27 mouse cellular contexts compared by ENCODE assay signal in genomic region chr12:13728986-13729385, GRCm38 (mm10).
A peak's percentile ranks its signal among the peaks of the same experiment; 100 is the strongest.
DNase-seq lines count a peak whose midpoint lies in the region; ATAC-seq lines count a peak whose summit lies in the region.
"Had no signal": no experiment of that assay in that cellular context is flagged by ENCODE, and none has a peak within 500 bp of the region (broad histone marks: within the 10 kb centered on the region; RNA-seq: fewer than 3 reads in every experiment).

No protein-coding gene starts in this region.

- H3K27me3 ChIP-seq in intestine, embryonic 16.5 days (replicated peaks; ENCODE audit: control insufficient read depth, insufficient read depth, low read length): no peaks in the 10 kb centered on the region
- H3K27me3 ChIP-seq in intestine, embryonic 15.5 days (replicated peaks): no peaks in the 10 kb centered on the region
- H3K27me3 ChIP-seq: CH12.LX; embryonic facial prominence, embryonic 12.5 days; forebrain, embryonic 12.5 days; Patski had no signal

- 73% methylated on average over 4 of the region's 4 CpGs for WGBS in intestine, embryonic 16.5 days
- WGBS in intestine, embryonic 15.5 days: 82% methylated on average over 4 of the region's 4 CpGs

- no peak overlapping the region for H3K4me3 ChIP-seq in intestine, embryonic 16.5 days (ENCODE audit: low read length)
- H3K4me3 ChIP-seq in intestine, embryonic 15.5 days (replicated peaks): no peak overlapping the region
- H3K4me3 ChIP-seq: embryonic facial prominence, embryonic 10.5 days; embryonic facial prominence, embryonic 12.5 days; forebrain, embryonic 10.5 days; forebrain, embryonic 12.5 days had no signal

- DNase-seq in gonadal fat pad, adult 2 months (ENCODE audit: low read depth): peak; percentile 78
- peak; percentile 21 for DNase-seq in retina, postnatal 1 day
- no peak for DNase-seq in right cerebral cortex, adult 2 months (ENCODE audit: low spot score in 2 of 2)
- DNase-seq: adrenal gland, adult 8-10 months; adrenal gland, postnatal 14 days; adrenal gland, postnatal 36 days; B cell, adult 2 months; cerebellum, adult 11 months; cerebellum, adult 18-20 months; cerebellum, adult 8-10 months; cerebellum, adult 9-11 months; cerebellum, postnatal 14 days; cerebellum, postnatal 36 days had no signal

- no peaks in the 10 kb centered on the region for H3K36me3 ChIP-seq in intestine, embryonic 16.5 days (ENCODE audit: control insufficient read depth, insufficient read depth, low read length)
- no peaks in the 10 kb centered on the region for H3K36me3 ChIP-seq in intestine, embryonic 15.5 days
- H3K36me3 ChIP-seq: embryonic facial prominence, embryonic 10.5 days; embryonic facial prominence, embryonic 12.5 days; forebrain, embryonic 10.5 days; forebrain, embryonic 12.5 days; G1E had no signal

- H3K4me1 ChIP-seq in intestine, embryonic 16.5 days (ENCODE audit: control insufficient read depth, insufficient read depth, low read length): no peaks in the 10 kb centered on the region
- H3K4me1 ChIP-seq in intestine, embryonic 15.5 days (replicated peaks): no peaks in the 10 kb centered on the region
- H3K4me1 ChIP-seq: embryonic facial prominence, embryonic 10.5 days; embryonic facial prominence, embryonic 12.5 days; forebrain, embryonic 10.5 days; forebrain, embryonic 12.5 days had no signal

- ATAC-seq in intestine, embryonic 16.5 days: peak; percentile 47
- no peak for ATAC-seq in intestine, embryonic 15.5 days
- no peak for ATAC-seq in monocyte, adult 5-6 weeks (replicated peaks; ENCODE audit: insufficient number of reproducible peaks, low FRiP score, low TSS enrichment, poor library complexity, severe bottlenecking)
- ATAC-seq: activated CD4-positive, CD25-positive, alpha-beta regulatory T cell, adult 4 months; CD4-positive, CD25-positive, alpha-beta regulatory T cell, adult 4 months; forebrain, embryonic 14.5 days; forebrain, embryonic 16.5 days; Patski had no signal

- H3K9ac ChIP-seq in intestine, embryonic 16.5 days (ENCODE audit: low read depth, low read length): no peak overlapping the region
- no peak overlapping the region for H3K9ac ChIP-seq in intestine, embryonic 15.5 days
- H3K9ac ChIP-seq: embryonic facial prominence, embryonic 12.5 days; forebrain, embryonic 12.5 days had no signal

- no peaks in the 10 kb centered on the region for H3K9me3 ChIP-seq in intestine, embryonic 16.5 days (ENCODE audit: control insufficient read depth, low read length)
- H3K9me3 ChIP-seq in intestine, embryonic 15.5 days: no peaks in the 10 kb centered on the region
- H3K9me3 ChIP-seq: embryonic facial prominence, embryonic 10.5 days; embryonic facial prominence, embryonic 12.5 days; forebrain, embryonic 10.5 days; forebrain, embryonic 12.5 days; G1E had no signal

- H3K4me2 ChIP-seq in intestine, embryonic 16.5 days (ENCODE audit: low read depth, low read length): no peak overlapping the region
- no peak overlapping the region for H3K4me2 ChIP-seq in intestine, embryonic 15.5 days (replicated peaks)
- H3K4me2 ChIP-seq: embryonic facial prominence, embryonic 12.5 days; forebrain, embryonic 12.5 days had no signal

- no peak overlapping the region for H3K27ac ChIP-seq in intestine, embryonic 16.5 days (ENCODE audit: low read length)
- no peak overlapping the region for H3K27ac ChIP-seq in intestine, embryonic 15.5 days
- H3K27ac ChIP-seq: embryonic facial prominence, embryonic 10.5 days; embryonic facial prominence, embryonic 12.5 days; forebrain, embryonic 10.5 days; forebrain, embryonic 12.5 days had no signal

Comparison
In these comparisons a context has a peak if more than half of its experiments do, and no peak if none do; other contexts are left out.
1. DNase-seq: peak in gonadal fat pad, adult 2 months (single experiment) and retina, postnatal 1 day (single experiment); none in right cerebral cortex, adult 2 months (0 of 2).